Mouse (Mus musculus) heart, adult 2 months (tissue): ENCODE data around the gene Gm39566.

Experiments used
- CTCF ChIP-seq: fragments of 200-600 bp; IDR thresholded peaks from 2 replicates; pipeline ENCODE4 v1.8.1; 2022; ENCODE audit warnings: antibody characterized with exemption, mild to moderate bottlenecking, moderate library complexity
- EP300 ChIP-seq: fragments of 200-500 bp; IDR thresholded peaks from 2 replicates; pipeline ENCODE4 v1.6.1; 2011; ENCODE audit warnings: low read depth, low read length, control low read depth; ENCODE audit not compliant: insufficient read depth
- POLR2A ChIP-seq: fragments of 200-500 bp; IDR thresholded peaks from 2 replicates; pipeline ENCODE4 v1.6.1; 2011; ENCODE audit warnings: mild to moderate bottlenecking, low read depth, low read length, control low read depth; ENCODE audit not compliant: insufficient read depth

DNA sequence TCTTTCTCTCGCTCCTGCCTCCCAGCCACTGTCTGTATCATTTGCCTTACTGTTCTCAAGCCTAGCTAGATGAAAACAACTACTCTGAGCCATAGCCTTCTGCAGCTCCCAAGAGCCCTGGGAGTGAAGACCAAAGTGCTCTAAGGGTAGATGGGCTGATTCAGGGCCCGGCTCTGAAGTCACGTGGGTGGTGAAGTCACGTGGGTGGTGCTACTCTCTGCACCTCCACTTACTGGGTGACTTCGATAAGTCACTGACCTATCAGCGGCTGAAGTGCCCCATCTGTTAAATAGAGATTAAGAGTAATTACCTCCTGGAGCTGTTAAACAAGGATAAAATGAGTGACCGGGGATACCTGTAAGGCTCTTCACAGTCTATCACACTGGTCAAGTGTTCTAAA is 38.9 kb upstream of the Gm39566 start:
- no peak for TF ChIP-seq EP300
- no peak for TF ChIP-seq CTCF
- TF ChIP-seq POLR2A = no peak
